Mouse (Mus musculus) ovary, adult 10 weeks (tissue): Measurements from ENCODE around the gene Mfsd4b5. TPM values are rescaled to one million over a fixed set of nuclear protein-coding genes. Genes with fewer than 3 reads are reported as not detected.

Source experiments
- polyA plus RNA-seq: library from polyadenylated mRNA; stranded (reverse); fragments of 350-450 nt; fragmentation: Illumina TruSeq; extraction: RNeasy Lipid Tissue Mini Kit (QIAGEN cat#74804); gene quantifications from one replicate; pipeline ENCODE4 v1.2.3, GENCODE M21; 2014

Mfsd4b5 gene
- polyA plus RNA-seq: 0.20 TPM

GRCm38 (mm10) chr10:39986466-39986865 is at the start of gene Mfsd4b5:
Gene Mfsd4b5, minus strand, starts transcription at chr10:39986646.

GRCm38 (mm10) chr10:40024554-40025428 is 38.3 kb upstream of the Mfsd4b5 start, which contains the start of gene Mfsd4b1:
Gene Mfsd4b1, minus strand, starts transcription at chr10:40025268.

GRCm38 (mm10) chr10:39959761-39960440 is 26.5 kb downstream of the Mfsd4b5 start, which contains the start of gene Mfsd4b3:
Gene Mfsd4b3, minus strand, starts transcription at chr10:39960153.

GRCm38 (mm10) chr10:39926616-39927139 is 59.8 kb downstream of the Mfsd4b5 start, which contains the start of gene Mfsd4b2:
Gene Mfsd4b2, minus strand, starts transcription at chr10:39926923.

Other genes with a start within 250 kb of the Mfsd4b5 start
- gene Mfsd4b4, start 87.4 kb downstream of the Mfsd4b5 start, polyA plus RNA-seq: 13.8 TPM
- not detected for gene Mfsd4b2, start 59.7 kb downstream of the Mfsd4b5 start, polyA plus RNA-seq
- 0.86 TPM for gene Mfsd4b3, start 26.5 kb downstream of the Mfsd4b5 start, polyA plus RNA-seq
- 0.23 TPM for gene Mfsd4b1, start 38.6 kb upstream of the Mfsd4b5 start, polyA plus RNA-seq
- 8.9 TPM for gene Slc16a10, start 155.6 kb upstream of the Mfsd4b5 start, polyA plus RNA-seq